Mouse (Mus musculus): Measurements from ENCODE around the gene Fam178b.
"Not testable (repeated sequence)": the region's sequence is repeated elsewhere in the genome, so short reads cannot be mapped to it uniquely, and the experiment has no call there.

Gene Fam178b

GRCm38 (mm10) chr1:36540132-36540531 lies 142.9 kb downstream of the Fam178b start:
- DNase-seq: no peak

- DNase-seq: no peak
These were observed 143.8 kb downstream of the Fam178b start, which contains the start of gene Gm42417 for GRCm38 (mm10) chr1:36539186-36539585. Gm42417 (minus strand) TSS chr1:36539429.

- no peak for DNase-seq
These were observed 144.3 kb downstream of the Fam178b start for GRCm38 (mm10) chr1:36538727-36539126.

- not testable (repeated sequence) for DNase-seq
These were observed 146.2 kb downstream of the Fam178b start, which contains the start of gene Ankrd23 for GRCm38 (mm10) chr1:36536783-36537182. Ankrd23 (minus strand) TSS chr1:36536883.

GRCm38 (mm10) chr1:36536397-36536728 lies 146.6 kb downstream of the Fam178b start:
- no peak for DNase-seq

- DNase-seq: no peak
These were observed 147.2 kb downstream of the Fam178b start for GRCm38 (mm10) chr1:36535477-36536396.

- no peak for DNase-seq
These were observed 148.4 kb downstream of the Fam178b start for GRCm38 (mm10) chr1:36534595-36535058.

GRCm38 (mm10) chr1:36533546-36533945 lies 149.4 kb downstream of the Fam178b start:
- DNase-seq: no peak

- DNase-seq: no peak
These were observed 151.5 kb downstream of the Fam178b start for GRCm38 (mm10) chr1:36531461-36531860.

- no peak for DNase-seq
These were observed 152.0 kb downstream of the Fam178b start for GRCm38 (mm10) chr1:36530962-36531361.

- no peak for DNase-seq
These were observed 152.5 kb downstream of the Fam178b start for GRCm38 (mm10) chr1:36530485-36530884.

GRCm38 (mm10) chr1:36529875-36530274 lies 153.1 kb downstream of the Fam178b start:
- DNase-seq: no peak

- DNase-seq: no peak
These were observed 153.7 kb downstream of the Fam178b start for GRCm38 (mm10) chr1:36529274-36529673.

- DNase-seq: peak; percentile 88
These were observed 154.6 kb downstream of the Fam178b start for GRCm38 (mm10) chr1:36528351-36528750.

GRCm38 (mm10) chr1:36526903-36527302 lies 156.1 kb downstream of the Fam178b start:
- DNase-seq: no peak

- DNase-seq: no peak
These were observed 157.2 kb downstream of the Fam178b start for GRCm38 (mm10) chr1:36525774-36526173.

- no peak for DNase-seq
These were observed 158.9 kb downstream of the Fam178b start for GRCm38 (mm10) chr1:36524058-36524457.

- peak; percentile 93 for DNase-seq
These were observed 159.5 kb downstream of the Fam178b start for GRCm38 (mm10) chr1:36523332-36524013.

- no peak for DNase-seq
These were observed 160.8 kb downstream of the Fam178b start for GRCm38 (mm10) chr1:36522210-36522609.

- DNase-seq: no peak
These were observed 163.4 kb downstream of the Fam178b start for GRCm38 (mm10) chr1:36519626-36520025.

- DNase-seq: no peak
These were observed 164.7 kb downstream of the Fam178b start for GRCm38 (mm10) chr1:36518259-36518658.

- DNase-seq: peak; percentile 64
These were observed 169.3 kb downstream of the Fam178b start for GRCm38 (mm10) chr1:36513718-36514117.

GRCm38 (mm10) chr1:36513310-36513709 lies 169.7 kb downstream of the Fam178b start:
- DNase-seq: no peak

GRCm38 (mm10) chr1:36512966-36513280 lies 170.1 kb downstream of the Fam178b start:
- no peak for DNase-seq

Data from retina, postnatal 1 day (tissue).